Mouse (Mus musculus): ENCODE results near the gene Disp1.

Disp1 gene

GRCm38 (mm10) chr1:183207141-183207540 is 14.2 kb downstream of the Disp1 start:
- in situ Hi-C loops (cut with MboI, MseI) = no loop called here

GRCm38 (mm10) chr1:183200926-183201325 is 20.4 kb downstream of the Disp1 start:
- in situ Hi-C loops (cut with MboI, MseI) = no loop called here

GRCm38 (mm10) chr1:183194763-183195162 is 26.6 kb downstream of the Disp1 start:
- in situ Hi-C loops (cut with MboI, MseI) = no loop called here

- in situ Hi-C loops (cut with MboI, MseI) = no loop called here
These were observed 27.2 kb downstream of the Disp1 start for GRCm38 (mm10) chr1:183194151-183194550.

GRCm38 (mm10) chr1:183191398-183191797 is 29.9 kb downstream of the Disp1 start:
- in situ Hi-C loops (cut with MboI, MseI) = no loop called here

GRCm38 (mm10) chr1:183190456-183190855 is 30.9 kb downstream of the Disp1 start:
- in situ Hi-C loops (cut with MboI, MseI) = no loop called here

GRCm38 (mm10) chr1:183189014-183189662 is 32.2 kb downstream of the Disp1 start:
- in situ Hi-C loops (cut with MboI, MseI) = no loop called here

- in situ Hi-C loops (cut with MboI, MseI) = no loop called here
These were observed 33.0 kb downstream of the Disp1 start for GRCm38 (mm10) chr1:183188115-183189013.

GRCm38 (mm10) chr1:183185560-183185959 is 35.8 kb downstream of the Disp1 start:
- in situ Hi-C loops (cut with MboI, MseI) = no loop called here

- in situ Hi-C loops (cut with MboI, MseI) = no loop called here
These were observed 36.6 kb downstream of the Disp1 start for GRCm38 (mm10) chr1:183184681-183185080.

- in situ Hi-C loops (cut with MboI, MseI) = no loop called here
These were observed 37.8 kb downstream of the Disp1 start for GRCm38 (mm10) chr1:183183565-183183964.

GRCm38 (mm10) chr1:183182641-183183414 is 38.5 kb downstream of the Disp1 start:
- in situ Hi-C loops (cut with MboI, MseI) = no loop called here

- in situ Hi-C loops (cut with MboI, MseI) = no loop called here
These were observed 40.3 kb downstream of the Disp1 start for GRCm38 (mm10) chr1:183181030-183181395.

GRCm38 (mm10) chr1:183180301-183181029 is 40.9 kb downstream of the Disp1 start:
- in situ Hi-C loops (cut with MboI, MseI) = no loop called here

GRCm38 (mm10) chr1:183179316-183179715 is 42.0 kb downstream of the Disp1 start:
- in situ Hi-C loops (cut with MboI, MseI) = no loop called here

- in situ Hi-C loops (cut with MboI, MseI) = no loop called here
These were observed 46.1 kb downstream of the Disp1 start for GRCm38 (mm10) chr1:183175236-183175635.

- in situ Hi-C loops (cut with MboI, MseI) = no loop called here
These were observed 50.2 kb downstream of the Disp1 start for GRCm38 (mm10) chr1:183171095-183171494.

- in situ Hi-C loops (cut with MboI, MseI) = no loop called here
These were observed 52.9 kb downstream of the Disp1 start for GRCm38 (mm10) chr1:183168465-183168864.

GRCm38 (mm10) chr1:183167776-183168175 is 53.5 kb downstream of the Disp1 start:
- in situ Hi-C loops (cut with MboI, MseI) = no loop called here

- in situ Hi-C loops (cut with MboI, MseI) = no loop called here
These were observed 54.6 kb downstream of the Disp1 start for GRCm38 (mm10) chr1:183166700-183167099.

- in situ Hi-C loops (cut with MboI, MseI) = no loop called here
These were observed 56.7 kb downstream of the Disp1 start for GRCm38 (mm10) chr1:183164648-183165071.

Data from T-helper 2 cell (primary cell).